In genomic region chr8:99184186-99184585, GRCm38 (mm10) we compare ENCODE assay signal across 12 mouse cellular contexts.
"Had no signal": no experiment of that assay in that cellular context is flagged by ENCODE, and none has a peak within 500 bp of the region (broad histone marks: within the 10 kb centered on the region; RNA-seq: fewer than 3 reads in every experiment).

No protein-coding gene starts in this region.

- DNase-seq: kidney, adult 11 months; kidney, adult 9 months; kidney, postnatal 36 days; left cerebral cortex, postnatal 4 days; midbrain, embryonic 14.5 days; right cerebral cortex, postnatal 14 days; thymus, postnatal 36 days had no signal

- H3K27me3 ChIP-seq: limb, embryonic 13.5 days; lung, embryonic 15.5 days; neural tube, embryonic 13.5 days had no signal

- H3K4me2 ChIP-seq: limb, embryonic 13.5 days; liver, embryonic 11.5 days; lung, embryonic 15.5 days; neural tube, embryonic 13.5 days had no signal

- H3K9ac ChIP-seq: limb, embryonic 13.5 days; lung, embryonic 15.5 days; neural tube, embryonic 13.5 days had no signal

- H3K4me3 ChIP-seq: limb, embryonic 13.5 days; lung, embryonic 15.5 days; neural tube, embryonic 13.5 days had no signal

- H3K9me3 ChIP-seq: limb, embryonic 13.5 days; lung, embryonic 15.5 days; neural tube, embryonic 13.5 days had no signal

- H3K4me1 ChIP-seq: limb, embryonic 13.5 days; lung, embryonic 15.5 days; neural tube, embryonic 13.5 days had no signal

- H3K36me3 ChIP-seq: limb, embryonic 13.5 days; lung, embryonic 15.5 days; neural tube, embryonic 13.5 days had no signal

- H3K27ac ChIP-seq: kidney, postnatal 0 days; limb, embryonic 13.5 days; lung, embryonic 15.5 days; neural tube, embryonic 13.5 days had no signal
